Mouse (Mus musculus) cerebellum, adult 2 months (tissue): Measurements from ENCODE around the gene Slc12a8. TPM values are rescaled to one million over a fixed set of nuclear protein-coding genes. Genes with fewer than 3 reads are reported as not detected.

Source experiments
- DNase-seq, 2 experiments: peaks; one replicate each; pipeline ENCODE4 v3.0.0; 2021
- H3K27ac ChIP-seq: fragments of 200-500 bp; 2 replicates; pipeline ENCODE4 v1.5.1; 2012; ENCODE audit warnings: low read length, control low read depth, inconsistent platforms; ENCODE audit not compliant: insufficient read depth
- H3K27me3 ChIP-seq: fragments of 200-500 bp; 2 replicates; pipeline ENCODE4 v1.6.1; 2012; ENCODE audit warnings: inconsistent platforms, mild to moderate bottlenecking, low read length, moderate library complexity; ENCODE audit not compliant: control insufficient read depth, insufficient read depth
- H3K4me1 ChIP-seq: fragments of 200-500 bp; 2 replicates; pipeline ENCODE4 v1.6.1; 2011; ENCODE audit warnings: low read length; ENCODE audit not compliant: control insufficient read depth, insufficient read depth
- H3K4me3 ChIP-seq: fragments of 200-500 bp; replicated peaks from 2 replicates; pipeline ENCODE3; 2011; ENCODE audit warnings: mild to moderate bottlenecking, low read depth, low read length, control low read depth; ENCODE audit not compliant: insufficient read depth
- CTCF ChIP-seq: fragments of 200-500 bp; IDR thresholded peaks from 2 replicates; pipeline ENCODE4 v1.5.1; 2011; ENCODE audit warnings: low read depth, mild to moderate bottlenecking, control low read depth, low read length, moderate library complexity, borderline replicate concordance; ENCODE audit not compliant: insufficient read depth
- POLR2A ChIP-seq: fragments of 200-500 bp; IDR thresholded peaks from 2 replicates; pipeline ENCODE4 v1.6.1; 2011; ENCODE audit warnings: low read length, control low read depth, borderline replicate concordance; ENCODE audit not compliant: insufficient read depth
- WGBS: fragments of 180-500 bp; shearing (Covaris S2); methylation state at CpG from one replicate; pipeline ENCODE4 v1.1.7; 2018; 5-methylcytosine and 5-hydroxymethylcytosine counted together
- polyA plus RNA-seq: library from polyadenylated mRNA; depleted of rRNA; stranded (reverse); fragments of >200 nt; gene quantifications from 2 replicates; pipeline ENCODE4 v1.2.3, GENCODE M21; 2012

Gene Slc12a8
- polyA plus RNA-seq, 1 experiment: 4.9 TPM

GRCm38 (mm10) chr16:33553689-33554342, 36.7 kb downstream of the Slc12a8 start:
- H3K27ac ChIP-seq: no peak overlapping the region
- no peak for TF ChIP-seq POLR2A
- no peak for TF ChIP-seq CTCF
- H3K27me3 ChIP-seq: no peaks in the 10 kb centered on the region
- WGBS: 58% methylated on average over 9 of the region's 9 CpGs
- no peak for DNase-seq
- H3K4me1 ChIP-seq: no peaks in the 10 kb centered on the region
- no peak overlapping the region for H3K4me3 ChIP-seq

GRCm38 (mm10) chr16:33558121-33558520, 41.0 kb downstream of the Slc12a8 start:
- Histone ChIP-seq H3K27me3 (no peaks in the 10 kb centered on the region), H3K4me3 (no peak overlapping the region), H3K27ac (no peak overlapping the region), H3K4me1 (peaks cover 8% of the 10 kb centered on the region; the same call in 1 of the 2 replicates)
- TF ChIP-seq CTCF: no peak
- WGBS: 50% methylated on average over 12 of the region's 12 CpGs
- DNase-seq: no peak

- Histone ChIP-seq H3K27me3 (no peaks in the 10 kb centered on the region), H3K27ac (no peak overlapping the region), H3K4me1 (peaks cover 8% of the 10 kb centered on the region; the same call in 1 of the 2 replicates), H3K4me3 (no peak overlapping the region)
- peak; percentile 87 for TF ChIP-seq CTCF
- TF ChIP-seq POLR2A: no peak
- DNase-seq: peak; percentile 85
- WGBS: 6% methylated on average over 6 of the region's 6 CpGs
Measured at GRCm38 (mm10) chr16:33560281-33560680, 43.2 kb downstream of the Slc12a8 start.

GRCm38 (mm10) chr16:33561308-33562009, 44.3 kb downstream of the Slc12a8 start:
- H3K4me3 ChIP-seq: no peak overlapping the region
- TF ChIP-seq CTCF (no peak), POLR2A (no peak)
- WGBS: 81% methylated on average over 12 of the region's 12 CpGs
- H3K4me1 ChIP-seq: peaks cover 8% of the 10 kb centered on the region; the same call in 1 of the 2 replicates
- H3K27ac ChIP-seq: no peak overlapping the region
- no peaks in the 10 kb centered on the region for H3K27me3 ChIP-seq
- DNase-seq: no peak

- TF ChIP-seq CTCF (no peak), POLR2A (no peak)
- Histone ChIP-seq H3K27ac (no peak overlapping the region), H3K4me3 (no peak overlapping the region), H3K4me1 (peaks cover 11% of the 10 kb centered on the region; the same call in 1 of the 2 replicates), H3K27me3 (no peaks in the 10 kb centered on the region)
- WGBS: 74% methylated on average over 12 of the region's 12 CpGs
- no peak for DNase-seq
Measured at GRCm38 (mm10) chr16:33562874-33563537, 45.9 kb downstream of the Slc12a8 start.

DNA sequence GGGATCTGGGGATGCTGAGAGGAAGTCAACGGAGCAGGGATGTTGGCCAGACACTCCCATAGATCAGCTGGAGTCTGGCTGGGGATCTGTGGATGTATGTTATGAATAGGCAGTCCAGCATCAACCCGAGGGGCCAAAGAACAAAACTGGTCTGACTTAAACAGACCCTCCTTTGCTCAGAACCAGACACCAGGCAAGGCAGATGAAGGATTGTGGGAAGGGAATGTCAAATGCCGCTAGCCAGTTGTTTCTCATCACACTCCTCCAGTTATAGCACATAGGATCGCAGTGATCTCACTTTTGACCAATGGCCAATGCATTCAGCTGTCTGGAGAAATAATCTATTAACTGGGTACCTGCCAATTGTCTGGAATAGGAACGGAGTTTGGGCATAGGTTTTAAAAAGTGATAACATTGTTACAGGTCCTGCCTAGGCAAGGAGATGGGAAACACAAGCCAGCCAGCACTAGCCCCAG, 46.4 kb downstream of the Slc12a8 start:
- H3K27ac ChIP-seq: no peak overlapping the region
- no peaks in the 10 kb centered on the region for H3K27me3 ChIP-seq
- 62% methylated on average over 5 of the region's 5 CpGs for WGBS
- peaks cover 11% of the 10 kb centered on the region; the same call in 1 of the 2 replicates for H3K4me1 ChIP-seq
- no peak overlapping the region for H3K4me3 ChIP-seq
- no peak for DNase-seq
- TF ChIP-seq POLR2A (no peak), CTCF (no peak)

DNA sequence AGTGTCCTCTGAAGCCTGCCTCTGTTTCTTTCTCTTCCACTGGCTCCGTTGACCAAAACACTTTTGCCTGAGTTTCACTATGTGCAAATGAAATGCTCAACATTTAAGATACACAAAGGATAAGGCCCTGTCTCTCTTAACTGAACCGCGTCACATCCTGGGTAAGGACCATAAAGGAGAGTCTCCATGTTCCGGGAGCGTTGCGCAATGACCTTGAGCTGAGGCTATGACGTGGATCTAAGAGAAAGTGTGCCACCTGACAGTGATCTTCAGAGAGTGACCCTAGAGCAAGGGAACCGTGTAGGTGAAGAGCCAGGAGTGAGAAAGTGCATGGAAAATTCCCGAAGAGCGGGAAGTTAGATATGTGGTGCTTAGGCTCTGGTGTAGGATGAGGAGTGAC, 49.3 kb downstream of the Slc12a8 start:
- Histone ChIP-seq H3K4me3 (no peak overlapping the region), H3K27ac (no peak overlapping the region), H3K4me1 (peaks cover 3% of the 10 kb centered on the region), H3K27me3 (no peaks in the 10 kb centered on the region)
- no peak for DNase-seq
- no peak for TF ChIP-seq CTCF
- no peak for TF ChIP-seq POLR2A
- 93% methylated on average over 10 of the region's 10 CpGs for WGBS
